Mouse (Mus musculus): Measurements from ENCODE around the gene G2e3.

Gene G2e3

GRCm38 (mm10) chr12:51347988-51348697 is at the start of gene G2e3:
G2e3 (plus strand) TSS chr12:51348061.
- peak; percentile 92 to 97 for DNase-seq (ENCODE audit: inconsistent age in 2 of 2, low spot score in 1 of 2)

GRCm38 (mm10) chr12:51323604-51324003 is 24.3 kb upstream of the G2e3 start:
- DNase-seq (ENCODE audit: inconsistent age in 2 of 2, low spot score in 1 of 2) = no peak

GRCm38 (mm10) chr12:51326819-51327218 is 21.0 kb upstream of the G2e3 start:
- no peak for DNase-seq (ENCODE audit: inconsistent age in 2 of 2, low spot score in 1 of 2)

- DNase-seq (ENCODE audit: inconsistent age in 2 of 2, low spot score in 1 of 2) = no peak
Observed at GRCm38 (mm10) chr12:51337014-51337413, 10.8 kb upstream of the G2e3 start.

GRCm38 (mm10) chr12:51346121-51346520 is 1.7 kb upstream of the G2e3 start:
- DNase-seq (ENCODE audit: inconsistent age in 2 of 2, low spot score in 1 of 2) = no peak

GRCm38 (mm10) chr12:51348698-51348998 is 787 bp downstream of the G2e3 start:
- no peak for DNase-seq (ENCODE audit: inconsistent age in 2 of 2, low spot score in 1 of 2)

- peak; percentile 22 to 44 for DNase-seq (ENCODE audit: inconsistent age in 2 of 2, low spot score in 1 of 2)
Observed at GRCm38 (mm10) chr12:51355296-51355695, 7.4 kb downstream of the G2e3 start.

GRCm38 (mm10) chr12:51361294-51361693 is 13.4 kb downstream of the G2e3 start:
- no peak for DNase-seq (ENCODE audit: inconsistent age in 2 of 2, low spot score in 1 of 2)

GRCm38 (mm10) chr12:51362898-51363297 is 15.0 kb downstream of the G2e3 start:
- no peak for DNase-seq (ENCODE audit: inconsistent age in 2 of 2, low spot score in 1 of 2)

GRCm38 (mm10) chr12:51368504-51368903 is 20.6 kb downstream of the G2e3 start:
- DNase-seq (ENCODE audit: inconsistent age in 2 of 2, low spot score in 1 of 2) = no peak

- peak; percentile 95 to 97 for DNase-seq (ENCODE audit: inconsistent age in 2 of 2, low spot score in 1 of 2)
Observed at GRCm38 (mm10) chr12:51377003-51377887, 29.4 kb downstream of the G2e3 start, which contains the start of gene Scfd1. Scfd1 (plus strand) TSS chr12:51377510.

GRCm38 (mm10) chr12:51377888-51378190 is 30.0 kb downstream of the G2e3 start:
- DNase-seq (ENCODE audit: inconsistent age in 2 of 2, low spot score in 1 of 2) = no peak

GRCm38 (mm10) chr12:51399871-51400270 is 52.0 kb downstream of the G2e3 start:
- no peak for DNase-seq (ENCODE audit: inconsistent age in 2 of 2, low spot score in 1 of 2)

GRCm38 (mm10) chr12:51402060-51402698 is 54.3 kb downstream of the G2e3 start:
- DNase-seq (ENCODE audit: inconsistent age in 2 of 2, low spot score in 1 of 2) = peak; percentile 10 to 56

- no peak for DNase-seq (ENCODE audit: inconsistent age in 2 of 2, low spot score in 1 of 2)
Observed at GRCm38 (mm10) chr12:51403987-51404586, 56.2 kb downstream of the G2e3 start.

- DNase-seq (ENCODE audit: inconsistent age in 2 of 2, low spot score in 1 of 2) = no peak
Observed at GRCm38 (mm10) chr12:51411362-51411761, 63.5 kb downstream of the G2e3 start.

All from adrenal gland, adult (tissue).